Mouse (Mus musculus): ENCODE data around the gene Tdrd7. TPM values are rescaled to one million over a fixed set of nuclear protein-coding genes. Genes with fewer than 3 reads are reported as not detected.

Tdrd7 gene
- polyA plus RNA-seq, 1 experiment from 2014 or later, result 10.9 TPM

GRCm38 (mm10) chr4:46068573-46068972 lies 103.4 kb downstream of the Tdrd7 start:
- Histone ChIP-seq H3K4me2 (no peak overlapping the region), H3K4me1 (ENCODE audit: control insufficient read depth, insufficient read depth, low read length) (no peaks in the 10 kb centered on the region), H3K36me3 (ENCODE audit: control insufficient read depth, insufficient read depth, low read length) (no peaks in the 10 kb centered on the region), H3K27me3 (ENCODE audit: control insufficient read depth, insufficient read depth, low read length) (no peaks in the 10 kb centered on the region), H3K9me3 (ENCODE audit: control insufficient read depth, low read length) (no peaks in the 10 kb centered on the region), H3K27ac (ENCODE audit: low read depth, low read length) (no peak overlapping the region), H3K9ac (ENCODE audit: low read length) (no peak overlapping the region), H3K4me3 (ENCODE audit: low read depth, low read length) (no peak overlapping the region)
- no peak for DNase-seq (ENCODE audit: low spot score, missing footprints)
- no peak for ATAC-seq (ENCODE audit: low FRiP score)
- 39% methylated on average over 1 of the region's 1 CpGs for WGBS

GRCm38 (mm10) chr4:46069851-46070482 lies 104.8 kb downstream of the Tdrd7 start:
- H3K27ac ChIP-seq (ENCODE audit: low read depth, low read length), result no peak overlapping the region
- DNase-seq (ENCODE audit: low spot score, missing footprints) (no peak), ATAC-seq (ENCODE audit: low FRiP score) (no peak)
- H3K9me3 ChIP-seq (ENCODE audit: control insufficient read depth, low read length), result no peaks in the 10 kb centered on the region
- no peak overlapping the region for H3K9ac ChIP-seq (ENCODE audit: low read length)
- no peaks in the 10 kb centered on the region for H3K27me3 ChIP-seq (ENCODE audit: control insufficient read depth, insufficient read depth, low read length)
- no peaks in the 10 kb centered on the region for H3K36me3 ChIP-seq (ENCODE audit: control insufficient read depth, insufficient read depth, low read length)
- no peak overlapping the region for H3K4me3 ChIP-seq (ENCODE audit: low read depth, low read length)
- H3K4me1 ChIP-seq (ENCODE audit: control insufficient read depth, insufficient read depth, low read length), result no peaks in the 10 kb centered on the region
- WGBS, result 72% methylated on average over 6 of the region's 6 CpGs
- H3K4me2 ChIP-seq, result no peak overlapping the region

DNA sequence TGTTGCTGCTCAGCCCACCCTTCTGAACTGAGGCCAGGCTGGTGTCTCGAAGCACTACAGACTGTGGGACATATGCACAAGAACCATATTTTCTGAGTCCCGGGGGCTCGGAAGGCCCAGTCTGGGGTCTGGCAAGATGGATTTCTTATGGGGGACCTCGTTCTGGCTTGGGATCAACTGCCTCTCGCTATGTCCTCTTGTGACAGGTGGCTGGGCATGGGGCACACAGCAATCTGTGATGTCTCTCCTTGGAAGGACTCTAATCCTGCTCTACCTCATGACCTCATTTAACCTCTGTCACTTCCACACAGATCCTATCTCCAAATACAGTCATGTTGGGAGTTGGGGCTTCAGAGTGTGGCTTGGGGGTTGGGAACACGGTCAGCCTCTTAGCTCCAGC lies 107.5 kb downstream of the Tdrd7 start:
- H3K9me3 ChIP-seq (ENCODE audit: control insufficient read depth, low read length), result no peaks in the 10 kb centered on the region
- ATAC-seq (ENCODE audit: low FRiP score) (no peak), DNase-seq (ENCODE audit: low spot score, missing footprints) (no peak)
- 91% methylated on average over 6 of the region's 6 CpGs for WGBS
- no peaks in the 10 kb centered on the region for H3K4me1 ChIP-seq (ENCODE audit: control insufficient read depth, insufficient read depth, low read length)
- no peak overlapping the region for H3K4me3 ChIP-seq (ENCODE audit: low read depth, low read length)
- no peaks in the 10 kb centered on the region for H3K27me3 ChIP-seq (ENCODE audit: control insufficient read depth, insufficient read depth, low read length)
- H3K36me3 ChIP-seq (ENCODE audit: control insufficient read depth, insufficient read depth, low read length), result no peaks in the 10 kb centered on the region
- no peak overlapping the region for H3K27ac ChIP-seq (ENCODE audit: low read depth, low read length)
- H3K4me2 ChIP-seq, result no peak overlapping the region
- H3K9ac ChIP-seq (ENCODE audit: low read length), result no peak overlapping the region

DNA sequence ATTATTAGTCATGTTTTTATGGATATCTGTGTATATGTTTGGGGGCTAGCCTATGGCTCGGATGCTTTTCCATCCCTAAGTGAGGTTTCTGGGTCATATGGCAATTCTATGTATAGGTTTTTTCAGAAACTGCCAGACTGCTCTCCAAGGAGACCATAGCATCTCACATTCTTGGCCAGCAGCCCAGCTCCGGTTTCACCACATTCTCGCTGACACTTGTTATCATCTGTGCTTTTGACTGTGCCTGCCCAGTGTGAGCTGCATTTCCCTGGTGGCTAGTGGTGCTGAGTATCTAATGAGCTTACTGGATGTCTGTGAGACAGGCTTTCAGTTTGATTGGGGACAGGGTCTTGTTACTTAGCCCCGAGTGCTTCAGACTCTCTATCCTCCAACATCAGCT lies 108.6 kb downstream of the Tdrd7 start:
- H3K4me3 ChIP-seq (ENCODE audit: low read depth, low read length), result no peak overlapping the region
- no peaks in the 10 kb centered on the region for H3K9me3 ChIP-seq (ENCODE audit: control insufficient read depth, low read length)
- H3K27ac ChIP-seq (ENCODE audit: low read depth, low read length), result no peak overlapping the region
- DNase-seq (ENCODE audit: low spot score, missing footprints) (no peak), ATAC-seq (ENCODE audit: low FRiP score) (no peak)
- H3K27me3 ChIP-seq (ENCODE audit: control insufficient read depth, insufficient read depth, low read length), result no peaks in the 10 kb centered on the region
- H3K4me2 ChIP-seq, result no peak overlapping the region
- no peaks in the 10 kb centered on the region for H3K36me3 ChIP-seq (ENCODE audit: control insufficient read depth, insufficient read depth, low read length)
- H3K9ac ChIP-seq (ENCODE audit: low read length), result no peak overlapping the region
- 87% methylated on average over 4 of the region's 4 CpGs for WGBS
- H3K4me1 ChIP-seq (ENCODE audit: control insufficient read depth, insufficient read depth, low read length), result no peaks in the 10 kb centered on the region

DNA sequence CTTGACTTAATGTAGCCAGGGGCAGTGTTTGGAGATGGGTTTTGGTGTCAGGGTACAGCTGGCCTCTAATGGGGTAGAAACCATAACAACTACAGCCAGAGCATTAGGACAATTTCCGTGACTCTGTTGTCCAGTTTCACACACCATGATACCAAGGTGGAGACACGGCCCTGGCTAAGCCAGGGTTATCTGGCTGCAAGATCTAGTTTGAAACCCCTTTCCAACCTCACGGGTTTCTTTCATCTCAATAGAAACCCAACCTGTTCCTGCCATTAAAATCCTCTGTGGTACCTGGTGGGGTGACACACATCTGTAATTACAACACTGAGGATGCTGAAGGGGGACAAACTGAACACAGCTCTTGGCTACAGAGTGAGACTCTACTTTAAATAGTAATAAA lies 110.5 kb downstream of the Tdrd7 start:
- H3K4me3 ChIP-seq (ENCODE audit: low read depth, low read length), result no peak overlapping the region
- H3K4me1 ChIP-seq (ENCODE audit: control insufficient read depth, insufficient read depth, low read length), result no peaks in the 10 kb centered on the region
- H3K9me3 ChIP-seq (ENCODE audit: control insufficient read depth, low read length), result no peaks in the 10 kb centered on the region
- ATAC-seq (ENCODE audit: low FRiP score) (no peak), DNase-seq (ENCODE audit: low spot score, missing footprints) (peak; percentile 76)
- H3K36me3 ChIP-seq (ENCODE audit: control insufficient read depth, insufficient read depth, low read length), result no peaks in the 10 kb centered on the region
- H3K4me2 ChIP-seq, result no peak overlapping the region
- H3K27me3 ChIP-seq (ENCODE audit: control insufficient read depth, insufficient read depth, low read length), result no peaks in the 10 kb centered on the region
- no peak overlapping the region for H3K9ac ChIP-seq (ENCODE audit: low read length)
- WGBS, result 86% methylated on average over 3 of the region's 3 CpGs
- no peak overlapping the region for H3K27ac ChIP-seq (ENCODE audit: low read depth, low read length)

DNA sequence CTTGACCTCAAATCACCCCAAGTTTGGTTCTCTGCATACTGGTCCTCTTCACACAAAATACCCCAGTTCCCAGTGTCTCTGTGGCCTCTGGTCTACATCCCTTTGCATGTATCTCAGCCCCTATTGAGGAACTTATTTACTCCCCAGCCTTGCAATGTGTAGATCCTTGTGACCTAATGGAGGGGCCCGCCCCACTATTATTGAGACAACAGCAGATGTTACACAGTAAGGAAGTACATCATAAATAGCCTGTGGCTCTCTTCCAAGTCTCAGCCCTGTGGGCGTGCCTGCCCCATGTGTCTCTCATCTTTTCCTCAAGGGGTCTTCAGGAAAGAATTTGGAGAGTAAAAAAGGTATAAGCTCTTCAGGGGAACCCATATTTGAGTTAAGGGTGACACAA lies 111.8 kb downstream of the Tdrd7 start:
- no peak overlapping the region for H3K27ac ChIP-seq (ENCODE audit: low read depth, low read length)

DNA sequence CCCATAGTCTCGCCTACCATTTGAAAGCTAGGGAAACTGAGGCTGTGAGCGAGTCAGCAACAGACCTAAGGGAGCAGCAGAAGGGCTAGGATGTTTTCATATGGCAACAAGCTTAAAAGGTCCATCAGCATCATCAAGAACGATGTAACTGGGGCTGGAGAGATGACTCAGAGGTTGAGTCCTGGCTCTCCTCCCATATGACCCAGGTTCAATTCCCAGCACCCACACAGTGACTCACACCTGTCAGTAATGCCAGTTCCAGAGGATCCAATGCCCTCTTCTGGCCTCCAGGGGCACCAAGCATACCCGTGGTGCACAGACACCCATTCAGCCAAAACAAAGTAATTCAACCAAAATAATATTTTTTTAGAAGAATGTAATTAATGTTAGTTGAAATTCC lies 115.1 kb downstream of the Tdrd7 start:
- ATAC-seq (ENCODE audit: low FRiP score), result no peak
- peak; percentile 21 for DNase-seq (ENCODE audit: low spot score, missing footprints)
- H3K9me3 ChIP-seq (ENCODE audit: control insufficient read depth, low read length), result no peaks in the 10 kb centered on the region
- no peak overlapping the region for H3K27ac ChIP-seq (ENCODE audit: low read depth, low read length)
- no peak overlapping the region for H3K4me2 ChIP-seq
- 83% methylated on average over 4 of the region's 4 CpGs for WGBS
- H3K27me3 ChIP-seq (ENCODE audit: control insufficient read depth, insufficient read depth, low read length), result no peaks in the 10 kb centered on the region
- no peak overlapping the region for H3K4me3 ChIP-seq (ENCODE audit: low read depth, low read length)
- no peaks in the 10 kb centered on the region for H3K36me3 ChIP-seq (ENCODE audit: control insufficient read depth, insufficient read depth, low read length)
- H3K4me1 ChIP-seq (ENCODE audit: control insufficient read depth, insufficient read depth, low read length), result no peaks in the 10 kb centered on the region
- no peak overlapping the region for H3K9ac ChIP-seq (ENCODE audit: low read length)

More for the DNA sequence above, 111.8 kb downstream of the Tdrd7 start:
- DNase-seq (ENCODE audit: low spot score, missing footprints) (no peak), ATAC-seq (ENCODE audit: low FRiP score) (no peak)
- Histone ChIP-seq H3K4me3 (ENCODE audit: low read depth, low read length) (no peak overlapping the region), H3K9ac (ENCODE audit: low read length) (no peak overlapping the region), H3K9me3 (ENCODE audit: control insufficient read depth, low read length) (no peaks in the 10 kb centered on the region), H3K36me3 (ENCODE audit: control insufficient read depth, insufficient read depth, low read length) (no peaks in the 10 kb centered on the region), H3K4me1 (ENCODE audit: control insufficient read depth, insufficient read depth, low read length) (no peaks in the 10 kb centered on the region), H3K27me3 (ENCODE audit: control insufficient read depth, insufficient read depth, low read length) (no peaks in the 10 kb centered on the region), H3K4me2 (no peak overlapping the region)
- WGBS, result 87% methylated on average over 2 of the region's 2 CpGs

- 80% methylated on average over 11 of the region's 11 CpGs for WGBS
- Histone ChIP-seq H3K4me3 (ENCODE audit: low read depth, low read length) (no peak overlapping the region), H3K4me2 (no peak overlapping the region), H3K27ac (ENCODE audit: low read depth, low read length) (no peak overlapping the region), H3K9ac (ENCODE audit: low read length) (no peak overlapping the region), H3K36me3 (ENCODE audit: control insufficient read depth, insufficient read depth, low read length) (no peaks in the 10 kb centered on the region), H3K9me3 (ENCODE audit: control insufficient read depth, low read length) (no peaks in the 10 kb centered on the region), H3K27me3 (ENCODE audit: control insufficient read depth, insufficient read depth, low read length) (no peaks in the 10 kb centered on the region), H3K4me1 (ENCODE audit: control insufficient read depth, insufficient read depth, low read length) (no peaks in the 10 kb centered on the region)
- ATAC-seq (ENCODE audit: low FRiP score), result no peak
- DNase-seq (ENCODE audit: low spot score, missing footprints), result no peak
Observed at GRCm38 (mm10) chr4:46082555-46082954, 117.4 kb downstream of the Tdrd7 start.

All from midbrain, embryonic 11.5 days (tissue).